ENCODE assay signal across 9 mouse cellular contexts in genomic region chr2:165788005-165788404, GRCm38 (mm10).
DNase-seq lines count a peak whose midpoint lies in the region; ATAC-seq and TF ChIP-seq lines count a peak whose summit lies in the region.
"Had no signal": no experiment of that assay in that cellular context is flagged by ENCODE, and none has a peak within 500 bp of the region (broad histone marks: within the 10 kb centered on the region; RNA-seq: fewer than 3 reads in every experiment).

No protein-coding gene starts in this region.

- H3K27ac ChIP-seq in heart, embryonic 14.5 days (replicated peaks in 1 of 2; ENCODE audit: control insufficient read depth in 1 of 2, insufficient read depth in 1 of 2, low read depth in 2 of 2, low read length in 2 of 2), result peak overlapping the region; percentile 57 to 80; a peak in 3 of 4 replicates
- no peak overlapping the region for H3K27ac ChIP-seq in lung, postnatal 0 days (ENCODE audit: low read length)
- H3K27ac ChIP-seq in stomach, postnatal 0 days (replicated peaks), result no peak overlapping the region
- H3K27ac ChIP-seq: limb, embryonic 12.5 days had no signal

- no peak overlapping the region for H3K9ac ChIP-seq in heart, embryonic 14.5 days (ENCODE audit: low read length)
- no peak overlapping the region for H3K9ac ChIP-seq in lung, postnatal 0 days (replicated peaks; ENCODE audit: low read depth)
- no peak overlapping the region for H3K9ac ChIP-seq in stomach, postnatal 0 days (ENCODE audit: low read length)
- H3K9ac ChIP-seq: limb, embryonic 12.5 days had no signal

- no peak overlapping the region for H3K4me3 ChIP-seq in heart, embryonic 14.5 days (ENCODE audit: control insufficient read depth in 1 of 2, insufficient read depth in 1 of 2, low read depth in 1 of 2, low read length in 2 of 2)
- H3K4me3 ChIP-seq in lung, postnatal 0 days (ENCODE audit: low read depth, low read length), result no peak overlapping the region
- H3K4me3 ChIP-seq in stomach, postnatal 0 days (ENCODE audit: low read depth, low read length), result no peak overlapping the region
- H3K4me3 ChIP-seq: limb, embryonic 12.5 days had no signal

- H3K4me2 ChIP-seq in heart, embryonic 14.5 days (ENCODE audit: low read length), result no peak overlapping the region
- H3K4me2 ChIP-seq in lung, postnatal 0 days (replicated peaks; ENCODE audit: low read depth, low read length), result no peak overlapping the region
- H3K4me2 ChIP-seq in stomach, postnatal 0 days (replicated peaks; ENCODE audit: low read depth), result no peak overlapping the region
- H3K4me2 ChIP-seq: limb, embryonic 12.5 days had no signal

- ATAC-seq in heart, embryonic 14.5 days (ENCODE audit: insufficient number of reproducible peaks, insufficient read depth, low FRiP score, low read depth), result peak; percentile 59; the same call in 1 of the 2 replicates
- ATAC-seq in lung, postnatal 0 days, result peak; percentile 65
- no peak for ATAC-seq in stomach, postnatal 0 days (ENCODE audit: low FRiP score, low TSS enrichment)

- no peak for TF ChIP-seq CTCF in lung, postnatal 0 days (IDR thresholded peaks at IDR 0.05)
- TF ChIP-seq CTCF in stomach, postnatal 0 days (IDR thresholded peaks at IDR 0.05; ENCODE audit: low read depth), result no peak

- WGBS in heart, embryonic 14.5 days, result 22% methylated on average over 11 of the region's 11 CpGs
- WGBS in lung, postnatal 0 days, result 34% methylated on average over 11 of the region's 11 CpGs
- WGBS in stomach, postnatal 0 days, result 50% methylated on average over 11 of the region's 11 CpGs

- no peaks in the 10 kb centered on the region for H3K27me3 ChIP-seq in heart, embryonic 14.5 days (ENCODE audit: control insufficient read depth, insufficient read depth, low read length)
- no peaks in the 10 kb centered on the region for H3K27me3 ChIP-seq in lung, postnatal 0 days (replicated peaks; ENCODE audit: insufficient read depth, low read length)
- no peaks in the 10 kb centered on the region for H3K27me3 ChIP-seq in stomach, postnatal 0 days (ENCODE audit: control insufficient read depth, insufficient read depth, low read length)
- H3K27me3 ChIP-seq: limb, embryonic 12.5 days had no signal

- no peak for TF ChIP-seq EP300 in lung, postnatal 0 days (IDR thresholded peaks at IDR 0.05)
- no peak for TF ChIP-seq EP300 in stomach, postnatal 0 days (optimal IDR thresholded peaks at IDR 0.05)

- H3K9me3 ChIP-seq in heart, embryonic 14.5 days (ENCODE audit: control insufficient read depth, low read length), result no peaks in the 10 kb centered on the region
- H3K9me3 ChIP-seq in lung, postnatal 0 days (ENCODE audit: low read length), result no peaks in the 10 kb centered on the region
- no peaks in the 10 kb centered on the region for H3K9me3 ChIP-seq in stomach, postnatal 0 days (ENCODE audit: control insufficient read depth, low read length)
- H3K9me3 ChIP-seq: limb, embryonic 12.5 days had no signal

- H3K36me3 ChIP-seq in heart, embryonic 14.5 days (ENCODE audit: control insufficient read depth, insufficient read depth, low read length), result peaks cover 91% of the 10 kb centered on the region
- peaks cover 25% of the 10 kb centered on the region for H3K36me3 ChIP-seq in lung, postnatal 0 days (ENCODE audit: insufficient read depth, low read length)
- H3K36me3 ChIP-seq in stomach, postnatal 0 days (ENCODE audit: control insufficient read depth, insufficient read depth, low read length), result peaks cover 26% of the 10 kb centered on the region

- H3K4me1 ChIP-seq in heart, embryonic 14.5 days (ENCODE audit: control insufficient read depth in 2 of 2, insufficient read depth in 2 of 2, low read length in 2 of 2), result peaks cover 10 to 21% of the 10 kb centered on the region in 2 experiments; a peak in 3 of 4 replicates
- H3K4me1 ChIP-seq in lung, postnatal 0 days (ENCODE audit: insufficient read depth, low read depth, low read length), result no peaks in the 10 kb centered on the region
- H3K4me1 ChIP-seq in stomach, postnatal 0 days (replicated peaks; ENCODE audit: control insufficient read depth, insufficient read depth), result no peaks in the 10 kb centered on the region
- H3K4me1 ChIP-seq: limb, embryonic 12.5 days had no signal

- peak; percentile 62 for DNase-seq in urinary bladder, postnatal 14 days (ENCODE audit: low spot score)
- no peak for DNase-seq in urinary bladder, adult 2 months (ENCODE audit: low spot score)
- DNase-seq in cerebellum, postnatal 4 days (ENCODE audit: low spot score in 2 of 2), result peak; percentile 56 to 87
- DNase-seq in layer of hippocampus, adult 11-12 months (ENCODE audit: low spot score), result peak; percentile 85
- DNase-seq in lung, postnatal 0 days (ENCODE audit: low spot score), result peak; percentile 79
- DNase-seq in stomach, postnatal 0 days (ENCODE audit: low spot score), result peak; percentile 56
- DNase-seq in B cell, adult 2 months, result no peak

Comparison
In these comparisons a context has a peak if more than half of its experiments do, and no peak if none do; other contexts are left out.
1. DNase-seq: peak in urinary bladder, postnatal 14 days (single experiment), cerebellum, postnatal 4 days (2 of 2), layer of hippocampus, adult 11-12 months (single experiment), lung, postnatal 0 days (single experiment) and stomach, postnatal 0 days (single experiment); none in urinary bladder, adult 2 months (single experiment) and B cell, adult 2 months (0 of 2).
2. H3K27ac ChIP-seq: peak in heart, embryonic 14.5 days (2 of 2); none in lung, postnatal 0 days (single experiment) and stomach, postnatal 0 days (single experiment).